Mouse (Mus musculus) urinary bladder, postnatal 14 days (tissue): Measurements from ENCODE around the gene Ctsf.
"Not testable (repeated sequence)": the region's sequence is repeated elsewhere in the genome, so short reads cannot be mapped to it uniquely, and the experiment has no call there.

Source experiments
- DNase-seq: peaks from one replicate; pipeline ENCODE4 v3.0.0; 2021; ENCODE audit warnings: low spot score

Gene Ctsf

DNA sequence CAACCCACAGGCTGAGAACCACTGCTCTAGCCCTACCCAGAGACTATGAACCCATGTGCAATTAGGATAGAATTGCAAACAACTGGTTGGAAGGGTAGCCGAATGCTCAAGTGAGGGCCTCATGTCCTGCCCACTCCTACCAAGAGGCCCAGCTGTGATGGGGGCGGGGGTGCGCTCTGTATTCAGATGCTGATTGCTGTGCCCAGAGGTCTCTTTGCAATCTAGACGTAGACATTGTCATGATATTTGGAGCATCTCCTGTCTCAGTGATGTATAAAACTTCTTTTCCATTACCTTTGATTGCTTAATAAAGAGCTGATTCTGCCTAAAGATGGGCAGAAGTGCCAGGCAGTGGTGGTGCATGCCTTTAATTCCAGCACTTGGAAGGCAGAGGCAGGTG lies 5.1 kb upstream of the Ctsf start:
- no peak for DNase-seq

DNA sequence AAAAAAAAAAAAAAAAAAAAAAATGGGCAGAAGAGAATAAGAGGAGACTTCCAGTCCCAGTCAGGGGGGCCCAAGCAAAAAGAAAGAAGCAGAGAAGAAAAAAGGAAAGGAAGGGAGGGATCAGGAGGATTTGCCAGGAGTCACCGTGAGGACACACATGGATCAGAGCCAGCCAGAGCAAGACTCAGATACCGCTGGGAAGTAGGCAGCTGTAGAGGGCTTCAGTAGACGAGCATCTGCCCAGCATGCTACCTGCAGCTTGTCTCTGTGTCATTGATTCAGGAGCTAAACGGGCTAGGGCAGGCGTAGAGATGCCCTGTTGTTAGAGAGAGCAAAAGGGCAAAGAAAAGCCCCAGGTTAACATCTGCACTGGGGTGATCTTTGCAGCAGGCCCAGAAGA lies 4.6 kb upstream of the Ctsf start:
- no peak for DNase-seq

- no peak for DNase-seq
Measured at GRCm38 (mm10) chr19:4855470-4855820, 515 bp downstream of the Ctsf start.

- no peak for DNase-seq
Measured at GRCm38 (mm10) chr19:4855951-4856350, 1.0 kb downstream of the Ctsf start.

GRCm38 (mm10) chr19:4859081-4859480 lies 4.2 kb downstream of the Ctsf start:
- no peak for DNase-seq

GRCm38 (mm10) chr19:4863048-4863447 lies 8.1 kb downstream of the Ctsf start:
- DNase-seq: no peak

DNA sequence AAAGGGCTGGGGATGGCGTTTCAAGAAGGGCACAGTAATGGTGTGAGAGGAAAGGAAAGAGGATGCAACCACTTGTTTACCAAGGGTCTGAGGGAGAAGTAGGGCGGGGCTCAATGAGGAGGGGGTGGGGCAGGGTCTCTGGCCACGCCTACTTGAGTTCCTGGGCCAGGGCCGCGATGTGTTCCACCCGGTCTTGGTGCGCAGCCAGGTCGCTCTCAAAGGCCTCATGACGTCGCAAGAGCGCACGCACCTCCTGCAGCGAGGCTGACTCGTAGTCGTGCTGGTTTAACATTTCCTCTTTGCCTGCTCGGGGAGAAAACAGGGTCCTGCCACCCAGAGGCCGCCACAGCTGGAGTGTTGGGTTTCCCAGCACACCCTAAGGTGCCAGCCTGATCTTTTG lies 10.2 kb downstream of the Ctsf start:
- peak; percentile 32 for DNase-seq

- DNase-seq: not testable (repeated sequence)
Measured at GRCm38 (mm10) chr19:4874613-4875012, 19.7 kb downstream of the Ctsf start.

- no peak for DNase-seq
Measured at GRCm38 (mm10) chr19:4876241-4876640, 21.3 kb downstream of the Ctsf start.

GRCm38 (mm10) chr19:4876755-4877154 lies 21.8 kb downstream of the Ctsf start:
- DNase-seq: no peak

GRCm38 (mm10) chr19:4877785-4878184 lies 22.9 kb downstream of the Ctsf start, which contains the start of gene Actn3:
Gene Actn3, minus strand, starts transcription at chr19:4877909.
- DNase-seq: peak; percentile 64

GRCm38 (mm10) chr19:4878405-4879323 lies 23.7 kb downstream of the Ctsf start, which contains the start of gene Zdhhc24:
Gene Zdhhc24, plus strand, starts transcription at chr19:4878668.
- peak; percentile 94 for DNase-seq

- no peak for DNase-seq
Measured at GRCm38 (mm10) chr19:4879324-4879703, 24.4 kb downstream of the Ctsf start.

- DNase-seq: no peak
Measured at GRCm38 (mm10) chr19:4883961-4884360, 29.0 kb downstream of the Ctsf start.

DNA sequence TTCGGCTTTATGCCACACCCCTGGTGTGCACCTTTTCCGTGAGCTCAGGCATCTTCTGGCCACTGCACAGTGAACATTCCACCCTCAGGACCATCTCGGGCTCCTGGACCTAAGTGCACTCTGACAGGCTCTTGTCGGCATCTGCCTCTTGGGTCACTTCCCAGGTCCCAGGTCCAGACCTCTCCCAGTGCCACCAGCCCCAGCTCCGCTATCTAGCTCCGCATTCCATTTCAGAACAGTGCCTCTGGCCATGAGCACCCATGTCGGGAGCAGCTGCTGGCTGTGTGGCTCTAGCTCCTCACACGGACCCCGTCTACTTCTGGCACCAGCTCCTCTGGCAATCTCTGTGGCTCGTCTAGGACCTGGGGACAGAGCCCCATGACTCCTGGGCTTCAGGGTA lies 34.9 kb downstream of the Ctsf start:
- DNase-seq: no peak

DNA sequence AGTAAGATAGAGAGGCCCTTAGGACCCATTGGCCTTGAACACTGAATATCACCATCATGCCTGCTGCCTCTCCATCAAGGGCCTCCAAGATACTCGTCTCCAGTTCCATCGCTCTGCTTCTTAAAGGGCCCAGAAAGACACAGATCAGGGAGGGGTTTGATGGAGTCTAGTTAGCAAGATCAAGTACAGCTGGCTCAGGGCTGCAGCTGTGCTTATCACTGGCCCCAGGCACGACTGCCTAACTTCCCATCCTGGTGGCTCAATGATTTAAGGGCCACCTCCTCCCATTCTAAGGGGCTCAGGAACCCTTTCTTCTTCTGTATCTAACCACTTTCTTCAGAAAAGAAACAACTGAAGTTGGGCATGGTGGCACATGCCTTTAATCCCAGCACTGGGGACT lies 36.9 kb downstream of the Ctsf start:
- DNase-seq: no peak

DNA sequence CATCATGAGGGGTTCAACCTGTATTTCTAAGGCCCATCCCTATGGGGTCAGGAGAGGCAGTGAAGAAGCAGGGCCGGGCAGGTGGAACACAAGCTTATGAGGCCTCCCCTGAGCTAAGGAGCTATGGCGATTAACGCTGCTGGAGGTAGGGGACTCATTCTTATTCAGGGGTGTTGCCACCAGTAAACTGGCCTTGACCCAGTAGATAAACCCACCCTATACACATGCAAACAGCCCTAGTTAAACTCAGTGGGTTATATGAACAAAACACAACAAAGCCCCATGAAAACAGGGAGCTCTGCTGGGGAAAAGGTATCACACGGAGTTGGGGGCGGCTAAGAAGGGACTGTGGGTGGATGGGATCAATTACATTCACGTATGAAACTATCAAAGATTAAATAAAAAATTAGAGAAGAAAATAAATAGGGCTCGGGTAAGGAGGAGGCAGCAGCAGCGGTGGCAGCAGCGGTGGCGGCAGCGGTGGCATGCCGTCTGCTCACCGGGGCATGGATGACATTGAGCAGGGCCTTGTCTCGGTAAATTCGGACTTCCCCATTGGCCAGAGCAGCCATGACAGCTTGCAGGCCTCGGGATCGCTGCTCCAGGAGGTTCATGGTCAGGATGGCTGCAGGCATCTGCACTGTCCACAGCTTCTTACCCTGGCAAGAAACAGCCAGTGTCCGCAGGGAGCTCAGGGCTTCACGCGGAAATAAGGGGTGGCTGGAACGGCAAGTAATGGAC lies 42.0 kb downstream of the Ctsf start:
- DNase-seq: no peak

DNA sequence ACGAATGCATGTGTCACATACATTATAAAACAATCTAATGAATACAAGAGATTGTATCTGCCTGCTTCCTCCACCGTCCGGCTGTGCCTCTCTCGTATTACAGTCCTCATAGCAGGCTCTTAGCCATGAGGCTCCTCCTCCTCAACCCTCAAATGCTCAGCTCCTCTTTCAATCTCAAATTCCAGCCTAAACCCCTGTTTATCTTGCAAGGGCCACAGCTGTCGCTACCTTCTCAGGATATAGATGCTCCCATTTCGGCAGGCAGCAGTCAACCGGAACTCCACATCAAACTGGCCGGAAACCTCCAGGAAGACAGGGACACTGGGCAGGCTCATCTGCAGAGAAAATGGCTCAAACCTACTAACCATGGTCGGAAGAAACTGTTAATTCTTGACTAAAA lies 44.0 kb downstream of the Ctsf start:
- no peak for DNase-seq

GRCm38 (mm10) chr19:4899888-4900287 lies 45.0 kb downstream of the Ctsf start:
- DNase-seq: no peak

- DNase-seq: peak; percentile 79
Measured at GRCm38 (mm10) chr19:4905979-4906794, 51.3 kb downstream of the Ctsf start, which contains the start of gene Bbs1. Gene Bbs1, minus strand, starts transcription at chr19:4906628.

DNA sequence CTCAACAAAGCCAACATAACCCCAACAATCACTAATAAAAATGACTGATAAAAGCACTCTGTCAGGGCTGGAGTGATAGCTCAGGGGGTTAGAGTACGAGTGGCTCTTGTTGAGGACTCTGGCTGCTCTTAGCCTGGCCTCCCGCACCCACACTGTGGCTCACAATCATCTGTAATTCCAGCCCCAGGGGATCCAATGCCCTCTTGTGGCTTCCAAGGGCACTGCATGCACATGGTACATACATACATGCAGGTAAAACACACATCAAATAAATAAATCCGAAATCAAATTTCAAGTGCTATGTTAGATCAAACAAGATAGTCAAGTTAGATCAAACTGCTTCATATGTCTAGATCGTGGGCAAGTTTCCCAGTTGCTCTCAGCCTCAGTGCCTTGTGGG lies 53.2 kb downstream of the Ctsf start:
- peak; percentile 24 for DNase-seq

- no peak for DNase-seq
Measured at GRCm38 (mm10) chr19:4909376-4909775, 54.4 kb downstream of the Ctsf start.
